ENCODE assay signal across 16 mouse cellular contexts in genomic region chr3:34103902-34104672, GRCm38 (mm10). TPM values are rescaled to one million over a fixed set of nuclear protein-coding genes. Genes with fewer than 3 reads are reported as not detected.
DNase-seq lines count a peak whose midpoint lies in the region; ATAC-seq and TF ChIP-seq lines count a peak whose summit lies in the region.
"Had no signal": no experiment of that assay in that cellular context is flagged by ENCODE, and none has a peak within 500 bp of the region (broad histone marks: within the 10 kb centered on the region; RNA-seq: fewer than 3 reads in every experiment).

No protein-coding gene starts in this region.

- WGBS in forebrain, embryonic 10.5 days: 17% methylated on average over 7 of the region's 7 CpGs
- WGBS in forebrain, postnatal 0 days: 2% methylated on average over 7 of the region's 7 CpGs
- 8% methylated on average over 7 of the region's 7 CpGs for WGBS in midbrain, embryonic 12.5 days

- peak overlapping the region; percentile 29 for H3K9ac ChIP-seq in forebrain, postnatal 0 days
- no peak overlapping the region for H3K9ac ChIP-seq in midbrain, embryonic 12.5 days (replicated peaks)
- H3K9ac ChIP-seq: heart, embryonic 13.5 days; lung, embryonic 14.5 days had no signal

- H3K27ac ChIP-seq in forebrain, embryonic 10.5 days: peak overlapping the region; percentile 25; the same call in 1 of the 2 replicates
- peak overlapping the region; percentile 51 for H3K27ac ChIP-seq in forebrain, postnatal 0 days (ENCODE audit: low read depth, low read length)
- H3K27ac ChIP-seq in midbrain, embryonic 12.5 days (replicated peaks): 0 out of 2 replicates have a peak overlapping the region, but pooled peaks have one; percentile 1
- H3K27ac ChIP-seq: gastrocnemius, adult 2 months; heart, embryonic 13.5 days had no signal

- no peaks in the 10 kb centered on the region; the same call in 1 of the 2 replicates for H3K9me3 ChIP-seq in forebrain, embryonic 10.5 days
- no peaks in the 10 kb centered on the region for H3K9me3 ChIP-seq in forebrain, postnatal 0 days (ENCODE audit: low read length)
- no peaks in the 10 kb centered on the region for H3K9me3 ChIP-seq in midbrain, embryonic 12.5 days
- H3K9me3 ChIP-seq: heart, embryonic 13.5 days had no signal

- DNase-seq in forebrain, embryonic 10.5 days (ENCODE audit: extremely low spot score, low spot score): no peak
- peak; percentile 63 for DNase-seq in forebrain, postnatal 0 days
- DNase-seq in retina, embryonic 14.5 days (ENCODE audit: low spot score): peak; percentile 41
- DNase-seq in urinary bladder, postnatal 4 days (ENCODE audit: low spot score in 2 of 2): no peak
- DNase-seq in spleen, postnatal 4 days (ENCODE audit: low spot score in 2 of 2): no peak
- no peak for DNase-seq in layer of hippocampus, postnatal 36 days
- DNase-seq: gastrocnemius, adult 2 months; kidney, postnatal 10 days; liver; lung, embryonic 14.5 days; right cerebral cortex, postnatal 25 days; thymus, postnatal 25 days had no signal

- peaks cover 21% of the 10 kb centered on the region for H3K27me3 ChIP-seq in forebrain, embryonic 10.5 days (ENCODE audit: poor library complexity, severe bottlenecking)
- no peaks in the 10 kb centered on the region for H3K27me3 ChIP-seq in forebrain, postnatal 0 days (ENCODE audit: insufficient read depth, low read length)
- peaks cover 20% of the 10 kb centered on the region for H3K27me3 ChIP-seq in midbrain, embryonic 12.5 days

- H3K4me2 ChIP-seq in forebrain, postnatal 0 days (ENCODE audit: low read depth): peak overlapping the region; percentile 38
- peak overlapping the region; percentile 34 for H3K4me2 ChIP-seq in midbrain, embryonic 12.5 days (replicated peaks)
- H3K4me2 ChIP-seq: heart, embryonic 13.5 days; lung, embryonic 14.5 days had no signal

- peaks cover 36% of the 10 kb centered on the region for H3K4me1 ChIP-seq in forebrain, embryonic 10.5 days
- H3K4me1 ChIP-seq in forebrain, postnatal 0 days (ENCODE audit: insufficient read depth): no peaks in the 10 kb centered on the region
- H3K4me1 ChIP-seq in midbrain, embryonic 12.5 days: peaks cover 22% of the 10 kb centered on the region
- H3K4me1 ChIP-seq: heart, embryonic 13.5 days had no signal

- H3K36me3 ChIP-seq in forebrain, embryonic 10.5 days (replicated peaks): no peaks in the 10 kb centered on the region
- no peaks in the 10 kb centered on the region for H3K36me3 ChIP-seq in forebrain, postnatal 0 days (ENCODE audit: insufficient read depth)
- no peaks in the 10 kb centered on the region for H3K36me3 ChIP-seq in midbrain, embryonic 12.5 days
- H3K36me3 ChIP-seq: heart, embryonic 13.5 days had no signal

- TF ChIP-seq CTCF in forebrain, postnatal 0 days (IDR thresholded peaks at IDR 0.05; ENCODE audit: low read depth): no peak

- peak; percentile 91 for ATAC-seq in forebrain, postnatal 0 days
- peak; percentile 77 for ATAC-seq in midbrain, embryonic 12.5 days (ENCODE audit: low FRiP score, low read depth)
- ATAC-seq: Patski had no signal

- peak overlapping the region; percentile 32; the same call in 1 of the 2 replicates for H3K4me3 ChIP-seq in forebrain, embryonic 10.5 days
- H3K4me3 ChIP-seq in forebrain, postnatal 0 days (ENCODE audit: low read depth, low read length): peak overlapping the region; percentile 29
- H3K4me3 ChIP-seq in midbrain, embryonic 12.5 days: peak overlapping the region; percentile 0; the same call in 1 of the 2 replicates
- H3K4me3 ChIP-seq: erythroblast, embryonic 14.5 days; gastrocnemius, adult 2 months; heart, embryonic 13.5 days had no signal

RNA-seq across cellular contexts. Expression of gene Dnajc19, which starts 23.0 kb away (rescaled TPM):
- 195 and 202 TPM in 2 replicates for polyA plus RNA-seq in forebrain, embryonic 10.5 days (2016; fragmentation: Nextera tagmentation; extraction: Ambion mirVana)
- total RNA-seq in forebrain, postnatal 0 days (2014; rRNA removed): 80.2 and 113 TPM in 2 replicates
- 178 and 232 TPM in 2 replicates for polyA plus RNA-seq in forebrain, postnatal 0 days (2015; fragmentation: Nextera tagmentation; extraction: Ambion mirVana)
- polyA plus RNA-seq in midbrain, embryonic 12.5 days (2016; fragmentation: Nextera tagmentation; extraction: Ambion mirVana): 146 and 151 TPM in 2 replicates
- 10 to 100 TPM; 47.8 to 49.5 TPM for total RNA-seq in layer of hippocampus, postnatal 36 days (2021)

Comparison
In these comparisons a context has a peak if more than half of its experiments do, and no peak if none do; other contexts are left out.
1. DNase-seq: peak in forebrain, postnatal 0 days (single experiment) and retina, embryonic 14.5 days (single experiment); none in forebrain, embryonic 10.5 days (single experiment), urinary bladder, postnatal 4 days (0 of 2), spleen, postnatal 4 days (0 of 2) and layer of hippocampus, postnatal 36 days (0 of 2).
2. H3K27ac ChIP-seq: peak in every context shown above with its lines; median percentile 51 in forebrain, postnatal 0 days; 25 in forebrain, embryonic 10.5 days; 1 in midbrain, embryonic 12.5 days.
3. Peak in every context shown above with its lines, with median percentiles within 50 percentile points of each other: H3K4me3 ChIP-seq.